Mouse (Mus musculus) kidney, embryonic 16.5 days (tissue): ENCODE results near the gene Cstf1. TPM values are rescaled to one million over a fixed set of nuclear protein-coding genes. Genes with fewer than 3 reads are reported as not detected.
A peak's percentile ranks its signal among the peaks of the same experiment; 100 is the strongest.

Experiments used
- ATAC-seq: fragments of 200-750 bp; cut with Nextera tagmentation; 2 replicates; pipeline ENCODE4 v1.8.0; 2017; ENCODE audit warnings: moderate TSS enrichment; ENCODE audit not compliant: low FRiP score, low TSS enrichment
- H3K27ac ChIP-seq: fragments of 300-500 bp; sonication (generic); 2 replicates; pipeline ENCODE4 v1.5.1; 2014; ENCODE audit warnings: low read length
- H3K27me3 ChIP-seq: fragments of 300-500 bp; sonication (generic); 2 replicates; pipeline ENCODE4 v1.6.1; 2014; ENCODE audit warnings: low read length, control low read depth, mixed read lengths; ENCODE audit not compliant: insufficient read depth
- H3K36me3 ChIP-seq: fragments of 300-500 bp; sonication (generic); 2 replicates; pipeline ENCODE4 v1.6.1; 2014; ENCODE audit warnings: low read length, control low read depth, mixed read lengths; ENCODE audit not compliant: insufficient read depth
- H3K4me1 ChIP-seq: fragments of 300-500 bp; sonication (generic); 2 replicates; pipeline ENCODE4 v1.6.1; 2014; ENCODE audit warnings: low read length, control low read depth, mixed read lengths; ENCODE audit not compliant: insufficient read depth
- H3K4me2 ChIP-seq: fragments of 300-500 bp; sonication (generic); replicated peaks from 2 replicates; pipeline ENCODE4 v1.6.1; 2014; ENCODE audit warnings: low read depth, low read length
- H3K4me3 ChIP-seq: fragments of 300-500 bp; sonication (generic); 2 replicates; pipeline ENCODE4 v1.5.1; 2014; ENCODE audit warnings: mild to moderate bottlenecking, low read length
- H3K9ac ChIP-seq: fragments of 300-500 bp; sonication (generic); replicated peaks from 2 replicates; pipeline ENCODE4 v1.6.1; 2014; ENCODE audit warnings: low read length
- H3K9me3 ChIP-seq: fragments of 300-500 bp; sonication (generic); 2 replicates; pipeline ENCODE4 v1.6.1; 2016; ENCODE audit warnings: low read length, control low read depth
- WGBS: fragments of 180-500 bp; shearing (Covaris S2); extraction: QIAGEN DNeasy Blood & Tissue Kit; methylation state at CpG from one replicate; pipeline ENCODE4 v1.1.7; 2014; 5-methylcytosine and 5-hydroxymethylcytosine counted together
- polyA plus RNA-seq: library from polyadenylated mRNA; unstranded; fragments of >200 nt; fragmentation: Nextera tagmentation; extraction: Ambion mirVana; gene quantifications from 2 replicates; pipeline ENCODE4 v1.2.1, GENCODE M21; 2015

Gene Cstf1
- polyA plus RNA-seq, 1 experiment from 2014 or later: 38.3 TPM

GRCm38 (mm10) chr2:172363176-172363575 lies 7.3 kb upstream of the Cstf1 start:
- Histone ChIP-seq H3K4me3 (no peak overlapping the region), H3K27ac (no peak overlapping the region), H3K4me1 (peaks cover 2% of the 10 kb centered on the region; the same call in 1 of the 2 replicates), H3K9ac (no peak overlapping the region), H3K27me3 (no peaks in the 10 kb centered on the region), H3K36me3 (peaks cover 77% of the 10 kb centered on the region), H3K4me2 (no peak overlapping the region), H3K9me3 (no peaks in the 10 kb centered on the region)
- no peak for ATAC-seq
- 92% methylated on average over 7 of the region's 7 CpGs for WGBS

- peak overlapping the region; percentile 67 for H3K4me3 ChIP-seq
- peaks cover 31% of the 10 kb centered on the region for H3K4me1 ChIP-seq
- H3K27me3 ChIP-seq: no peaks in the 10 kb centered on the region
- H3K4me2 ChIP-seq: peak overlapping the region; percentile 67
- peak overlapping the region; percentile 93 for H3K27ac ChIP-seq
- whole genome bisulfite sequencing: under 1% methylated on average over 11 of the region's 11 CpGs
- ATAC-seq: no peak
- H3K9ac ChIP-seq: peak overlapping the region; percentile 80
- peaks cover 48% of the 10 kb centered on the region for H3K36me3 ChIP-seq
- no peaks in the 10 kb centered on the region for H3K9me3 ChIP-seq
Measured at GRCm38 (mm10) chr2:172371258-172371657, 777 bp downstream of the Cstf1 start.

GRCm38 (mm10) chr2:172376551-172376950 lies 6.1 kb downstream of the Cstf1 start:
- Histone ChIP-seq H3K36me3 (peaks cover 84% of the 10 kb centered on the region), H3K27ac (no peak overlapping the region), H3K4me1 (peaks cover 9% of the 10 kb centered on the region), H3K4me2 (no peak overlapping the region), H3K9me3 (no peaks in the 10 kb centered on the region), H3K9ac (no peak overlapping the region), H3K4me3 (no peak overlapping the region), H3K27me3 (no peaks in the 10 kb centered on the region)
- 97% methylated on average over 4 of the region's 4 CpGs for WGBS
- no peak for ATAC-seq

- WGBS: 71% methylated on average over 5 of the region's 5 CpGs
- ATAC-seq: no peak
Measured at GRCm38 (mm10) chr2:172376999-172377515, 6.6 kb downstream of the Cstf1 start.

GRCm38 (mm10) chr2:172378332-172378731 lies 7.9 kb downstream of the Cstf1 start:
- Histone ChIP-seq H3K9me3 (no peaks in the 10 kb centered on the region), H3K27ac (no peak overlapping the region), H3K9ac (no peak overlapping the region), H3K27me3 (no peaks in the 10 kb centered on the region), H3K4me2 (no peak overlapping the region), H3K4me3 (no peak overlapping the region), H3K36me3 (peaks cover 88% of the 10 kb centered on the region), H3K4me1 (no peaks in the 10 kb centered on the region)
- no peak for ATAC-seq
- 70% methylated on average over 7 of the region's 7 CpGs for WGBS

More at GRCm38 (mm10) chr2:172376999-172377515, 6.6 kb downstream of the Cstf1 start:
- Histone ChIP-seq H3K36me3 (peaks cover 89% of the 10 kb centered on the region), H3K4me1 (peaks cover 4% of the 10 kb centered on the region), H3K27ac (no peak overlapping the region), H3K4me3 (no peak overlapping the region), H3K4me2 (no peak overlapping the region), H3K9ac (no peak overlapping the region), H3K9me3 (no peaks in the 10 kb centered on the region), H3K27me3 (no peaks in the 10 kb centered on the region)

- WGBS: 94% methylated on average over 17 of the region's 17 CpGs
- peaks cover 71% of the 10 kb centered on the region for H3K36me3 ChIP-seq
Measured at GRCm38 (mm10) chr2:172380513-172380912, 10.0 kb downstream of the Cstf1 start.

GRCm38 (mm10) chr2:172381341-172381740 lies 10.9 kb downstream of the Cstf1 start:
- H3K4me1 ChIP-seq: no peaks in the 10 kb centered on the region
- peaks cover 63% of the 10 kb centered on the region for H3K36me3 ChIP-seq
- H3K4me2 ChIP-seq: no peak overlapping the region
- H3K4me3 ChIP-seq: no peak overlapping the region
- H3K9ac ChIP-seq: no peak overlapping the region
- no peaks in the 10 kb centered on the region for H3K27me3 ChIP-seq
- ATAC-seq: no peak
- H3K27ac ChIP-seq: no peak overlapping the region
- WGBS: 94% methylated on average over 11 of the region's 11 CpGs
- no peaks in the 10 kb centered on the region for H3K9me3 ChIP-seq

More at GRCm38 (mm10) chr2:172380513-172380912, 10.0 kb downstream of the Cstf1 start:
- ATAC-seq: no peak
- Histone ChIP-seq H3K4me1 (no peaks in the 10 kb centered on the region), H3K27ac (no peak overlapping the region), H3K27me3 (no peaks in the 10 kb centered on the region), H3K4me2 (no peak overlapping the region), H3K9ac (no peak overlapping the region), H3K9me3 (no peaks in the 10 kb centered on the region), H3K4me3 (no peak overlapping the region)

- Histone ChIP-seq H3K27me3 (no peaks in the 10 kb centered on the region), H3K4me1 (no peaks in the 10 kb centered on the region), H3K27ac (no peak overlapping the region), H3K4me2 (no peak overlapping the region), H3K9me3 (no peaks in the 10 kb centered on the region), H3K4me3 (no peak overlapping the region), H3K36me3 (peaks cover 59% of the 10 kb centered on the region), H3K9ac (no peak overlapping the region)
- no peak for ATAC-seq
- 86% methylated on average over 12 of the region's 12 CpGs for WGBS
Measured at GRCm38 (mm10) chr2:172381898-172382297, 11.4 kb downstream of the Cstf1 start.

- Histone ChIP-seq H3K27ac (no peak overlapping the region), H3K9me3 (no peaks in the 10 kb centered on the region), H3K36me3 (peaks cover 32% of the 10 kb centered on the region), H3K4me2 (no peak overlapping the region), H3K4me1 (no peaks in the 10 kb centered on the region), H3K4me3 (no peak overlapping the region), H3K27me3 (no peaks in the 10 kb centered on the region), H3K9ac (no peak overlapping the region)
- 88% methylated on average over 3 of the region's 3 CpGs for WGBS
- ATAC-seq: no peak
Measured at GRCm38 (mm10) chr2:172384715-172385114, 14.2 kb downstream of the Cstf1 start.

- H3K4me2 ChIP-seq: no peak overlapping the region
- H3K4me3 ChIP-seq: no peak overlapping the region
- no peak overlapping the region for H3K9ac ChIP-seq
- H3K36me3 ChIP-seq: no peaks in the 10 kb centered on the region
- no peak overlapping the region for H3K27ac ChIP-seq
- ATAC-seq: no peak
- no peaks in the 10 kb centered on the region for H3K27me3 ChIP-seq
- no peaks in the 10 kb centered on the region for H3K9me3 ChIP-seq
- WGBS: 23% methylated on average over 6 of the region's 6 CpGs
- H3K4me1 ChIP-seq: no peaks in the 10 kb centered on the region
Measured at GRCm38 (mm10) chr2:172390341-172390740, 19.9 kb downstream of the Cstf1 start.
